Mouse (Mus musculus) cerebellum, adult 2 months (tissue): ENCODE measurements at regions not wholly inside any gene's neighbourhood (a gene's known extent, or its start where the extent isn't known, plus 50 kb on each side); places are given as distances from the start of the nearest gene placed in this dataset.

Experiments used
- CTCF ChIP-seq: fragments of 200-500 bp; IDR thresholded peaks from 2 replicates; pipeline ENCODE4 v1.5.1; 2011; ENCODE audit warnings: low read depth, mild to moderate bottlenecking, control low read depth, low read length, moderate library complexity, borderline replicate concordance; ENCODE audit not compliant: insufficient read depth
- POLR2A ChIP-seq: fragments of 200-500 bp; IDR thresholded peaks from 2 replicates; pipeline ENCODE4 v1.6.1; 2011; ENCODE audit warnings: low read length, control low read depth, borderline replicate concordance; ENCODE audit not compliant: insufficient read depth

GRCm38 (mm10) chr11:112107314-112107713 lies 674.7 kb upstream of the Sox9 start:
- TF ChIP-seq CTCF (no peak), POLR2A (no peak)
